Mouse (Mus musculus): ENCODE data around the gene H2al1c. TPM values are rescaled to one million over a fixed set of nuclear protein-coding genes. Genes with fewer than 3 reads are reported as not detected.

The H2al1c gene
- total RNA-seq, 2 experiments from 2014 or later, result not detected

Other genes starting within 250 kb of the H2al1c start
- gene H2al1a, start 6.4 kb upstream of the H2al1c start, total RNA-seq (2015), result not detected in 2 replicates
- not detected in 2 replicates for gene H2al1a, start 6.4 kb upstream of the H2al1c start, total RNA-seq (2017)
- gene H2al1b, start 3.2 kb upstream of the H2al1c start, total RNA-seq (2015), result not detected in 2 replicates
- not detected in 2 replicates for gene H2al1b, start 3.2 kb upstream of the H2al1c start, total RNA-seq (2017)
- not detected in 2 replicates for gene H2al1d, start 3.2 kb downstream of the H2al1c start, total RNA-seq (2015)
- not detected in 2 replicates for gene H2al1d, start 3.2 kb downstream of the H2al1c start, total RNA-seq (2017)
- not detected in 2 replicates for gene H2al1e, start 6.3 kb downstream of the H2al1c start, total RNA-seq (2015)
- gene H2al1e, start 6.3 kb downstream of the H2al1c start, total RNA-seq (2017), result not detected in 2 replicates
- not detected in 2 replicates for gene H2al1f, start 9.5 kb downstream of the H2al1c start, total RNA-seq (2015)
- not detected in 2 replicates for gene H2al1f, start 9.5 kb downstream of the H2al1c start, total RNA-seq (2017)
- gene H2al1g, start 12.6 kb downstream of the H2al1c start, total RNA-seq (2015), result not detected in 2 replicates
- not detected in 2 replicates for gene H2al1g, start 12.6 kb downstream of the H2al1c start, total RNA-seq (2017)
- not detected in 2 replicates for gene H2al1h, start 15.8 kb downstream of the H2al1c start, total RNA-seq (2015)
- gene H2al1h, start 15.8 kb downstream of the H2al1c start, total RNA-seq (2017), result not detected in 2 replicates
- gene H2al1i, start 19.0 kb downstream of the H2al1c start, total RNA-seq (2015), result not detected in 2 replicates
- not detected in 2 replicates for gene H2al1i, start 19.0 kb downstream of the H2al1c start, total RNA-seq (2017)
- gene H2al1j, start 22.2 kb downstream of the H2al1c start, total RNA-seq (2015), result not detected in 2 replicates
- gene H2al1j, start 22.2 kb downstream of the H2al1c start, total RNA-seq (2017), result not detected in 2 replicates